Mouse (Mus musculus): ENCODE results near the gene Ptprn2. TPM values are rescaled to one million over a fixed set of nuclear protein-coding genes. Genes with fewer than 3 reads are reported as not detected.

The Ptprn2 gene
- total and polyA plus RNA-seq, 3 experiments = 0.17 TPM; not detected in 2

GRCm38 (mm10) chr12:117166266-117166665 lies 680.7 kb downstream of the Ptprn2 start:
- no peaks in the 10 kb centered on the region for H3K9me3 ChIP-seq (replicated peaks; ENCODE audit: low read length)
- peaks cover 4% of the 10 kb centered on the region for H3K27me3 ChIP-seq (replicated peaks)
- dilution Hi-C loops (cut with MboI; ENCODE audit: extremely low pct_ligation_motif_present, extremely low pct_unique_long_range_greater_than_20kb, low sequenced_read_pairs) (no loop called here), in situ Hi-C loops (cut with MboI; ENCODE audit: low pct_ligation_motif_present, low pct_unique_long_range_greater_than_20kb, low sequenced_read_pairs) (no loop called here)
- no peaks in the 10 kb centered on the region for H3K36me3 ChIP-seq (replicated peaks in 1 of 2; ENCODE audit: control insufficient read depth in 1 of 2, insufficient read depth in 1 of 2, low read length in 1 of 2)
- TF ChIP-seq JUND (conservative IDR thresholded peaks at IDR 0.05; ENCODE audit: low read depth, low read length) = no peak
- TF ChIP-seq NRF1 (IDR thresholded peaks at IDR 0.05; ENCODE audit: low read depth, low read length) = no peak
- TF ChIP-seq UBTF (IDR thresholded peaks at IDR 0.05; ENCODE audit: low read depth, low read length) = no peak
- TF ChIP-seq MYC (IDR thresholded peaks at IDR 0.05; ENCODE audit: low read depth, low read length) = no peak
- TF ChIP-seq POLR2A (IDR thresholded peaks at IDR 0.05; ENCODE audit: low read depth, low read length) = no peak
- TF ChIP-seq GABPA (IDR thresholded peaks at IDR 0.05; ENCODE audit: insufficient replicate concordance, low read depth, low read length) = no peak
- TF ChIP-seq MAFK (IDR thresholded peaks at IDR 0.05; ENCODE audit: insufficient replicate concordance, low read length) = no peak
- no peak for TF ChIP-seq MAZ (IDR thresholded peaks at IDR 0.05; ENCODE audit: low read depth, low read length)
- TF ChIP-seq RCOR1 (conservative IDR thresholded peaks at IDR 0.05; ENCODE audit: low read depth, low read length) = no peak
- TF ChIP-seq TBP (conservative IDR thresholded peaks at IDR 0.05; ENCODE audit: low read depth, low read length) = no peak
- TF ChIP-seq CHD1 (IDR thresholded peaks at IDR 0.05; ENCODE audit: low read depth, low read length) = no peak
- TF ChIP-seq SIN3A (IDR thresholded peaks at IDR 0.05; ENCODE audit: low read length) = no peak
- no peak for TF ChIP-seq PAX5 (IDR thresholded peaks at IDR 0.05; ENCODE audit: low read length)
- TF ChIP-seq ZC3H11A (IDR thresholded peaks at IDR 0.05; ENCODE audit: low read depth, low read length) = no peak
- TF ChIP-seq EP300 (IDR thresholded peaks at IDR 0.05; ENCODE audit: low read length) = no peak
- TF ChIP-seq ELF1 (IDR thresholded peaks at IDR 0.05; ENCODE audit: low read depth, low read length) = no peak
- no peak for TF ChIP-seq HCFC1 (IDR thresholded peaks at IDR 0.05; ENCODE audit: low read depth, low read length)
- TF ChIP-seq RAD21 (IDR thresholded peaks at IDR 0.05; ENCODE audit: low read depth, low read length) = no peak
- no peak overlapping the region for H3K9ac ChIP-seq (ENCODE audit: insufficient read depth, low read depth)
- DNase-seq (ENCODE audit: extremely low read depth) = no peak
- H3K79me2 ChIP-seq (replicated peaks; ENCODE audit: control insufficient read depth, extremely low read depth, insufficient read depth, poor library complexity, severe bottlenecking) = no peaks in the 10 kb centered on the region
- no peak overlapping the region for H3K4me3 ChIP-seq (replicated peaks in 1 of 3; ENCODE audit: low read depth in 2 of 3, low read length in 2 of 3, poor library complexity in 1 of 3)
- no peak overlapping the region for H3K27ac ChIP-seq (ENCODE audit: insufficient read depth, low read depth)
- H3K4me1 ChIP-seq (ENCODE audit: control insufficient read depth in 1 of 2, insufficient read depth in 2 of 2) = no peaks in the 10 kb centered on the region
- H3K4me2 ChIP-seq (ENCODE audit: insufficient read depth, low read depth, poor library complexity, severe bottlenecking) = no peak overlapping the region

DNA sequence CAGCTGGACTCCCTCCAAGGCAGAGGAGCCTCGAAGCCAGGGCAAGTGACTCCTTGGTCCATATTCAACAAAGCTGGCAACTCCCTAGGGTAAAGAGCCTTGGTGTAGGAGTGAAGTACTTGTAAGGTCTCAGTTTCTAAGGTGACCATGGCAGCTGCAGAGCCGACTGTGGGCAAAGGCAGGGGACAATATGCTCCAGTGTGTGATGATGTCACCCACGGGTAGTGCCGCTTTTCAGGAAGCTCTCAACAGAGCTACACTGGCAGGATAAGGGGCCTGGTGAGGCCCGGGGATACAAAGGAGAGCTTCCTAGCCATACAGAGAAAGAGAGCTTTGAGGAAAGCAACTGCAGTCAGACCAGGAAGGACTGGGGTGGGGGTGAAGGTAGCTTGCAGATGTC lies 684.1 kb downstream of the Ptprn2 start:
- no peaks in the 10 kb centered on the region for H3K36me3 ChIP-seq (replicated peaks in 1 of 2; ENCODE audit: control insufficient read depth in 1 of 2, insufficient read depth in 1 of 2, low read length in 1 of 2)
- H3K9ac ChIP-seq (ENCODE audit: insufficient read depth, low read depth) = no peak overlapping the region
- H3K4me3 ChIP-seq (replicated peaks in 1 of 3; ENCODE audit: low read depth in 2 of 3, low read length in 2 of 3, poor library complexity in 1 of 3) = no peak overlapping the region
- DNase-seq (ENCODE audit: extremely low read depth) = no peak
- H3K4me1 ChIP-seq (ENCODE audit: control insufficient read depth in 1 of 2, insufficient read depth in 2 of 2) = peaks cover 0 to 10% of the 10 kb centered on the region in 2 experiments; a peak in 2 of 4 replicates
- no peaks in the 10 kb centered on the region for H3K9me3 ChIP-seq (replicated peaks; ENCODE audit: low read length)
- H3K27ac ChIP-seq (ENCODE audit: insufficient read depth, low read depth) = no peak overlapping the region
- in situ Hi-C loops (cut with MboI; ENCODE audit: low pct_ligation_motif_present, low pct_unique_long_range_greater_than_20kb, low sequenced_read_pairs) = no loop called here
- H3K79me2 ChIP-seq (replicated peaks; ENCODE audit: control insufficient read depth, extremely low read depth, insufficient read depth, poor library complexity, severe bottlenecking) = no peaks in the 10 kb centered on the region
- dilution Hi-C loops (cut with MboI; ENCODE audit: extremely low pct_ligation_motif_present, extremely low pct_unique_long_range_greater_than_20kb, low sequenced_read_pairs) = no loop called here
- no peak overlapping the region for H3K4me2 ChIP-seq (ENCODE audit: insufficient read depth, low read depth, poor library complexity, severe bottlenecking)
- TF ChIP-seq MXI1 (IDR thresholded peaks at IDR 0.05; ENCODE audit: low read depth, low read length) (no peak), ZMIZ1 (IDR thresholded peaks at IDR 0.05; ENCODE audit: low read depth, low read length) (no peak), POLR2A (IDR thresholded peaks at IDR 0.05; ENCODE audit: low read depth, low read length) (no peak), MAX (IDR thresholded peaks at IDR 0.05; ENCODE audit: low read length) (no peak), MAFK (IDR thresholded peaks at IDR 0.05; ENCODE audit: insufficient replicate concordance, low read length) (no peak), BHLHE40 (IDR thresholded peaks at IDR 0.05; ENCODE audit: low read depth, low read length) (no peak), RAD21 (IDR thresholded peaks at IDR 0.05; ENCODE audit: low read depth, low read length) (no peak), RCOR1 (conservative IDR thresholded peaks at IDR 0.05; ENCODE audit: low read depth, low read length) (no peak), MYC (IDR thresholded peaks at IDR 0.05; ENCODE audit: low read depth, low read length) (no peak), ZC3H11A (IDR thresholded peaks at IDR 0.05; ENCODE audit: low read depth, low read length) (no peak), JUN (IDR thresholded peaks at IDR 0.05; ENCODE audit: insufficient read depth, low read depth, low read length) (no peak), NELFE (IDR thresholded peaks at IDR 0.05; ENCODE audit: low read depth, low read length) (no peak), USF2 (conservative IDR thresholded peaks at IDR 0.05; ENCODE audit: low read depth, low read length) (no peak), EP300 (IDR thresholded peaks at IDR 0.05; ENCODE audit: low read length) (no peak)
- H3K27me3 ChIP-seq (replicated peaks) = peaks cover 6% of the 10 kb centered on the region
